Mouse (Mus musculus) lung, postnatal 0 days (tissue): ENCODE data around the gene Usp20. TPM values are rescaled to one million over a fixed set of nuclear protein-coding genes. Genes with fewer than 3 reads are reported as not detected.

Source experiments
- ATAC-seq: fragments of 200-750 bp; cut with Nextera tagmentation; 2 replicates; pipeline ENCODE4 v1.8.0; 2017; ENCODE audit warnings: moderate library complexity
- DNase-seq: peaks from one replicate; pipeline ENCODE4 v3.0.0-alpha.2; 2016; ENCODE audit warnings: low spot score
- H3K27ac ChIP-seq: fragments of 300-500 bp; sonication (generic); 2 replicates; pipeline ENCODE4 v1.5.1; 2014; ENCODE audit warnings: antibody characterized with exemption, mild to moderate bottlenecking, low read length, mixed read lengths
- H3K27me3 ChIP-seq: fragments of 300-500 bp; sonication (generic); replicated peaks from 2 replicates; pipeline ENCODE4 v1.6.1; 2014; ENCODE audit warnings: low read length, mixed read lengths; ENCODE audit not compliant: insufficient read depth
- H3K36me3 ChIP-seq: fragments of 300-500 bp; sonication (generic); 2 replicates; pipeline ENCODE4 v1.6.1; 2014; ENCODE audit warnings: low read length, mixed read lengths; ENCODE audit not compliant: insufficient read depth
- H3K4me1 ChIP-seq: fragments of 300-500 bp; sonication (generic); 2 replicates; pipeline ENCODE4 v1.6.1; 2014; ENCODE audit warnings: antibody characterized with exemption, low read depth, low read length, mixed read lengths; ENCODE audit not compliant: insufficient read depth
- H3K4me2 ChIP-seq: fragments of 300-500 bp; sonication (generic); replicated peaks from 2 replicates; pipeline ENCODE4 v1.6.1; 2014; ENCODE audit warnings: low read depth, mild to moderate bottlenecking, low read length, moderate library complexity, mixed read lengths
- H3K4me3 ChIP-seq: fragments of 300-500 bp; sonication (generic); 2 replicates; pipeline ENCODE4 v1.5.1; 2014; ENCODE audit warnings: low read depth, low read length
- H3K9ac ChIP-seq: fragments of 300-500 bp; sonication (generic); replicated peaks from 2 replicates; pipeline ENCODE4 v1.6.1; 2014; ENCODE audit warnings: low read depth, mild to moderate bottlenecking
- H3K9me3 ChIP-seq: fragments of 300-500 bp; sonication (generic); 2 replicates; pipeline ENCODE4 v1.6.1; 2016; ENCODE audit warnings: low read length, mixed read lengths
- CTCF ChIP-seq: IDR thresholded peaks from 2 replicates; pipeline ENCODE4 v1.5.1; 2016; ENCODE audit warnings: antibody characterized with exemption, mild to moderate bottlenecking
- EP300 ChIP-seq: IDR thresholded peaks from 2 replicates; pipeline ENCODE4 v1.6.1; 2016; ENCODE audit warnings: antibody characterized with exemption, mild to moderate bottlenecking, control low read depth
- WGBS: fragments of 180-500 bp; shearing (Covaris S2); extraction: QIAGEN DNeasy Blood & Tissue Kit; methylation state at CpG from one replicate; pipeline ENCODE4 v1.1.7; 2014; 5-methylcytosine and 5-hydroxymethylcytosine counted together
- polyA plus RNA-seq: library from polyadenylated mRNA; unstranded; fragments of >200 nt; fragmentation: Nextera tagmentation; extraction: Ambion mirVana; gene quantifications from 2 replicates; pipeline ENCODE4 v1.2.1, GENCODE M21; 2015

Usp20 gene
- polyA plus RNA-seq, 1 experiment from 2014 or later = 8.4 TPM

DNA sequence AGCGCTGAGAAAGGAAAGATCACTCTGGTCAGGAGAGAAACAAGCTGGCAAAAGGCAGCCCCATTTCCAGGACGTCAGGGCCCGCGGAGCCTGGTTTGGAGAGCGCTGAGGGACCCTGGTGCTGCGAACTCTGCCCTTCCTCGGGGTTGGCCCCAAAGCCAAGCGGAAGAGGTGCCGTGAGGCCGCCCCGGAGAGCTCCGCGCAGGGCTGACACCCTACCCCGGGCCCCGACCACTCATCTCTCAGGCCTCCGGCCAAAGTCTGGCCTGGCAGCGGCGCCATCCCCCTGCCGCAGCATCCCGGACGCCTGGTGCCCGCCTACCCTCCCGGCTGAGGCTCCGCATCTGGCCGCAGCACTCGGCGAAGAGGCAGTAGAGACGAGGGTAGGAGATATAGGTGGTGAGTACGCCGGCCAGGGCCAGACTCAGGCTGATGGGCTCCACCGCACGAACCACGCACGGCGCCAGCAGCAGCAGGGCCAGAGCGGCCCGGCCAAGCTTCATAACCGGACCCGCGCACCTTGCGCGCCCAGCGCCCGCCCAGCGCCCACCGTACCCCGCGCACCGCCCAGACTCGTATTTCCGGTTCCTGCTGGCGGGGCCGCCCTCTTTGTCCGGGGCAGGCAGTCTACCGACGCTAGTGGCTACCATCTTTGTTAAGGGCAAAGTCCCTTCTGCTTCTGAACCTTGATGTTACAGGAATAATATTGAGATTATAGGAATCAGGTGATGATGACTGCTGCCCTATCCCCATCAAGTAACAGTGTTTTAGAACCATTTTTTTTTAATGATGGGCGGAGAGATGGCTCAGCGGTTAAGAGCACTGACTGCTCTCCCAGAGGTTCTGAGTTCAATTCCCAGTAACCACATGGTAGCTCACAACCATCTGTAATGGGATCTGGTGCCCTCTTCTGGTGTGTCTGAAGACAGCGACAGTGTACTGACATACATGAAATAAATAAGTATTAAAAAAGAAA, 14.4 kb upstream of the Usp20 start, which contains the start of gene Tor1a:
TSS of gene Tor1a (minus strand) at position 582 of the 976 bp plus-strand sequence.
- Histone ChIP-seq H3K9ac (peak within 1 kb of the TSS; percentile 91), H3K9me3 (no peaks in the 10 kb centered on the region), H3K27me3 (no peaks in the 10 kb centered on the region), H3K4me2 (peak within 1 kb of the TSS; percentile 93), H3K27ac (peak within 1 kb of the TSS; percentile 79), H3K4me1 (peaks cover 10% of the 10 kb centered on the region; the same call in 1 of the 2 replicates), H3K4me3 (peak within 1 kb of the TSS; percentile 91), H3K36me3 (0 out of 2 replicates have a peak, but pooled peaks cover under 1% of the 10 kb centered on the region)
- DNase-seq (peak; percentile 93), ATAC-seq (peak; percentile 96)
- TF ChIP-seq CTCF (0 out of 2 replicates have a peak, but pooled peaks have one; percentile 6), EP300 (no peak)
- 4% methylated on average over 56 of the region's 59 CpGs for WGBS

DNA sequence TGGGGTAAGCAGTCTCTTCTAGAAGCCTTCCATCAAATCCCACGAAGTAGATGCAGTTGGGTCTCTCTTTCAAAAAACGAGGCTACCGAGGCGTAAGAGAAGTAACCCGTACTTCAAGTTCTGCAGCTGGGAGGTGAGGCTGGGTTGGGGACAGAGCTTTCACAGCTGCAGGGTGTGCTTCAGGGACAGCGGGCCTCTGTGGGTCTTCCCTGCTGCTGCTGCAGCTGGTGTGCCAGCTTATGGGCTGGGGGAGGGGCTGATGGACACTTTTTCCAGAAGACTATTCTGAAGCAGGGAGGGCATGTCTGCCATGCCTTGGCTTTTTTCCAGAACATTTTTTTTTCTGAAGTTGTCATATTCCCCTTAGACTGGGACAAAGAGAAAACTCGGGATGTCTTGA, 945 bp downstream of the Usp20 start:
- Histone ChIP-seq H3K4me3 (peak overlapping the region; percentile 77; the same call in 1 of the 2 replicates), H3K9ac (no peak overlapping the region; the same call in 1 of the 2 replicates), H3K4me2 (peak overlapping the region; percentile 89), H3K9me3 (no peaks in the 10 kb centered on the region), H3K27ac (no peak overlapping the region), H3K4me1 (peaks cover 12% of the 10 kb centered on the region; the same call in 1 of the 2 replicates), H3K36me3 (no peaks in the 10 kb centered on the region), H3K27me3 (no peaks in the 10 kb centered on the region)
- TF ChIP-seq EP300 = no peak
- TF ChIP-seq CTCF = no peak
- WGBS = 33% methylated on average over 7 of the region's 7 CpGs
- ATAC-seq (no peak), DNase-seq (peak; percentile 16)

DNA sequence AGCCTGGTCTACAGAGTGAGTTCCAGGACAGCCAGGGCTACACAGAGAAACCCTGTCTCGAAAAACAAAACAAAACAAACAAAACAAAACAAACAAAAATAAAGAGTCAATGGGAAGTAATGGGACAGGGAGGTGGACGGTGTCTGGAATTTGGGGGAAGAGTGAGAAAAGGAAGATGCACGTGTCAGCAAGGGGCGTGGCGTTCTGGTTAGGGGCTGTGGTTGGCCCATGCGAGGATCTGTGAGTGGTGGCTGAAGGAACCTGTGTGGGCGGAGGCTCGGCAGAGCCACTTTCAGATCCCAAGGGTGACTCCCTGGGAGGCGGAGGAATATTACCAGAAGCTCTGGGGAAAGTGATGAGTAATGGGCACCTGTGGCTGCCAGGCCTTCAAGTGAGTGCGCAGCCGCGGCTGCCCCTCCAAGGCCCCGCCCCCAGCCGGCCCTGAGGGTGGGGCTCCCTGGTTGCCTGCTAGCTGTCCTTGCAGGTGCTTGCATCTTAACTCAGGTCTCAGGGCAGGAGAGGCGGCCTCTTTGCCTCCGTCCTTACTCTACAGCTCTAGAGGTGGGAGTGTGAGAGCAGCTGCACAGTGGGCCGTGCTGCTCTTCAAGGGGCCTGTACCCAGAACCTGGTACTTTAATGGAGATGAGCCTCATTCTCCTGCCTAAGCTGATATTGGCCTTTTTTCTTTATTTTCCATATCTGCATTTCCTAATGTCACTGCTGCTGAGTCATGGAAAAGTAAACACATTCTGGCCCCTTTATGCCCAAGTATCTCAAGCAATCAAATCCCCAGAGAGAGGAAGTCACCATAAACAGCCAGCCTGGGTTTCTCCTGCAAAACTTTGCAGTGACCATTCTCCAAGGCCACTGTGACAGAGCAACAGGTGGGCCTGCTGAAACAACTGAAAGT, 3.3 kb downstream of the Usp20 start:
- WGBS = 31% methylated on average over 17 of the region's 17 CpGs
- H3K9ac ChIP-seq = no peak overlapping the region
- no peak overlapping the region; the same call in 1 of the 2 replicates for H3K27ac ChIP-seq

DNA sequence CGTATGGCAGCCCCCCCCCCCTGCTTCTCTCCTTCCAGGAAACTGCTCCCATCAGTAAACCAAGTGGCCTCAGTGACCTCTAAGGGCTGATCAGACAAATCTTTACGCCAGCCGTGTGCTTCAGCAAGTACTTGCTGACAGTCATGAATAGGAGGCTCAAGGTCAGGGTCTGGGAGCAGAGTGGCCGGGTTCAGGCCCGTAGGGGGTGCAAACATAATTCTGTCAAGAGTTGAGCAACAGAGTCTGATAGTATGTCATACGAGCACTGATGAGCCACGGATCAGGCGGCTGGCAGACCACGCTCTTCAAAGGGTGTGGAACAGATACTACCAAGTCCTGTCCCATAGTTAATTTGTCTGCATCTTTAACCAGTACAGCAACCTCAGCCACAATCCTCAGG, 8.1 kb downstream of the Usp20 start:
- WGBS = 86% methylated on average over 9 of the region's 9 CpGs
- H3K9ac ChIP-seq = no peak overlapping the region
- no peaks in the 10 kb centered on the region for H3K36me3 ChIP-seq
- ATAC-seq = no peak
- no peak for TF ChIP-seq CTCF
- TF ChIP-seq EP300 = no peak
- H3K9me3 ChIP-seq = no peaks in the 10 kb centered on the region
- H3K27ac ChIP-seq = no peak overlapping the region
- no peaks in the 10 kb centered on the region for H3K4me1 ChIP-seq
- no peak overlapping the region for H3K4me3 ChIP-seq
- H3K27me3 ChIP-seq = no peaks in the 10 kb centered on the region
- H3K4me2 ChIP-seq = no peak overlapping the region
- no peak for DNase-seq

More for the DNA sequence above, 3.3 kb downstream of the Usp20 start:
- H3K4me3 ChIP-seq = no peak overlapping the region
- no peak for TF ChIP-seq EP300
- H3K27me3 ChIP-seq = no peaks in the 10 kb centered on the region
- peak; percentile 15 for ATAC-seq
- no peaks in the 10 kb centered on the region for H3K36me3 ChIP-seq
- DNase-seq = peak; percentile 93
- H3K4me1 ChIP-seq = peaks cover 12% of the 10 kb centered on the region; the same call in 1 of the 2 replicates
- 0 out of 2 replicates have a peak overlapping the region, but pooled peaks have one; percentile 25 for H3K4me2 ChIP-seq
- no peaks in the 10 kb centered on the region for H3K9me3 ChIP-seq

DNA sequence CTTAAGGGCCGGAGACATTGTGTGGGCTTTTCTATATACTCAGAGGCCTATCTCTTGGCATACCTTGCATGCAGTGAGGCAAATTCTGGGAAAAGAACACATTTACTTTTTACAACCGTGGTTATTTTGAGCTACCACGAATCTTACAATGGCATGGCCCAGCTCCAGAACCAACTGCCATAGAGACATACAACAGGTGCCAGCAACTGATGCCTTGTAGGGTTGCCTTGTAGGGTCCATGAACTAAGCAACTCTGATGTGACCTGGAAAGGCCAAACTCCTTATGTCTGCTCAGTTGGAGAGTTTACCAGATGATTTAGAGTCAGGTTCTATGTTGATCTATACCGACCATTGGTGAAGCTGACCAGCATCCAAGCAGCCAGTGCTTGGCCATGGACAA, 12.8 kb downstream of the Usp20 start:
- Histone ChIP-seq H3K4me2 (no peak overlapping the region), H3K9ac (no peak overlapping the region), H3K4me3 (no peak overlapping the region), H3K36me3 (peaks cover under 1% of the 10 kb centered on the region; the same call in 1 of the 2 replicates), H3K4me1 (no peaks in the 10 kb centered on the region), H3K27me3 (no peaks in the 10 kb centered on the region), H3K27ac (no peak overlapping the region), H3K9me3 (no peaks in the 10 kb centered on the region)
- TF ChIP-seq CTCF (no peak), EP300 (no peak)
- no peak for ATAC-seq
- DNase-seq = no peak
- WGBS = 92% methylated on average over 4 of the region's 4 CpGs
